Mouse (Mus musculus): Measurements from ENCODE around the gene Gnb4. TPM values are rescaled to one million over a fixed set of nuclear protein-coding genes. Genes with fewer than 3 reads are reported as not detected.

Gnb4 gene
- total RNA-seq, 1 experiment = 19.1 TPM

GRCm38 (mm10) chr3:32609233-32609632 is 7.2 kb downstream of the Gnb4 start:
- DNase-seq (ENCODE audit: low read depth, low spot score) = no peak
- H3K27ac ChIP-seq (ENCODE audit: insufficient read depth, low read depth, low read length, poor library complexity, severe bottlenecking) = no peak overlapping the region
- in situ Hi-C loops (cut with MboI; ENCODE audit: low sequenced_read_pairs in 2 of 2, unreplicated experiment in 2 of 2) = no loop called here
- TF ChIP-seq ZC3H11A (IDR thresholded peaks at IDR 0.05; ENCODE audit: borderline replicate concordance, low read depth, low read length) (no peak), ZNF384 (IDR thresholded peaks at IDR 0.05; ENCODE audit: low read depth, low read length) (no peak), CHD2 (IDR thresholded peaks at IDR 0.05; ENCODE audit: low read depth, low read length) (no peak), MAFK (IDR thresholded peaks at IDR 0.05; ENCODE audit: insufficient read depth, low read depth, low read length) (no peak), HCFC1 (IDR thresholded peaks at IDR 0.05; ENCODE audit: borderline replicate concordance, insufficient read depth, low read length) (no peak)
- no peak overlapping the region for H3K9ac ChIP-seq (ENCODE audit: insufficient read depth, low read depth, low read length, poor library complexity, severe bottlenecking)
- no peaks in the 10 kb centered on the region for H3K9me3 ChIP-seq (ENCODE audit: control insufficient read depth, insufficient read depth, low read depth, low read length)
- no peak overlapping the region for H3K4me3 ChIP-seq (ENCODE audit: insufficient read depth in 1 of 2, low read depth in 1 of 2, low read length in 2 of 2, poor library complexity in 1 of 2, severe bottlenecking in 1 of 2)
- H3K36me3 ChIP-seq (ENCODE audit: control insufficient read depth, insufficient read depth, low read length, poor library complexity, severe bottlenecking) = no peaks in the 10 kb centered on the region
- peaks cover 2 to 19% of the 10 kb centered on the region in 2 experiments; a peak in 3 of 4 replicates for H3K4me1 ChIP-seq (ENCODE audit: control insufficient read depth in 2 of 2, insufficient read depth in 2 of 2, low read length in 2 of 2, poor library complexity in 1 of 2)

DNA sequence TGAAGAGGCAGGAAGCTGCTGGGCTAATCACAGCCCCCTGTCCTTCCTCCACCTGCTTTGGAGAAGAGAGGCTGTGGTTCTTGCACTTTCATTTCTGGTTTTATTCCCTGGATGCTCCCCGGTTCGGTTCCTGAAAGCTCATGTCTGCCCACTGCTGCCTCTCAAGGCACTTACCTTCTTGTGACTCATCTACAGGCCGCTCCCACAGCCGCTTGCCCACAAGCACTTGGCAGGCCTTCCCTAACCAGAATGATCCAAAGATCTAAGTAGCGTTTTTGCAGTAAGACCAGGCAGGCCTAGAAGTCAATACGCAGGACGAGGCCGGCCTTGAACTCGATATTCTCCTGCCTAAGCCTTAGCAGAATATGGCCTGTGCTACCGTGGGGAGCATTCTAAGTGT is 15.3 kb downstream of the Gnb4 start:
- in situ Hi-C loops (cut with MboI; ENCODE audit: low sequenced_read_pairs in 2 of 2, unreplicated experiment in 2 of 2) = no loop called here
- no peak for TF ChIP-seq MAFK (IDR thresholded peaks at IDR 0.05; ENCODE audit: insufficient read depth, low read depth, low read length)
- TF ChIP-seq ZNF384 (IDR thresholded peaks at IDR 0.05; ENCODE audit: low read depth, low read length) = no peak
- no peak for TF ChIP-seq HCFC1 (IDR thresholded peaks at IDR 0.05; ENCODE audit: borderline replicate concordance, insufficient read depth, low read length)
- no peak overlapping the region for H3K9ac ChIP-seq (ENCODE audit: insufficient read depth, low read depth, low read length, poor library complexity, severe bottlenecking)
- no peaks in the 10 kb centered on the region for H3K36me3 ChIP-seq (ENCODE audit: control insufficient read depth, insufficient read depth, low read length, poor library complexity, severe bottlenecking)
- H3K4me1 ChIP-seq (ENCODE audit: control insufficient read depth in 2 of 2, insufficient read depth in 2 of 2, low read length in 2 of 2, poor library complexity in 1 of 2) = peaks cover 0 to 5% of the 10 kb centered on the region in 2 experiments; a peak in 1 of 4 replicates
- H3K4me3 ChIP-seq (ENCODE audit: insufficient read depth in 1 of 2, low read depth in 1 of 2, low read length in 2 of 2, poor library complexity in 1 of 2, severe bottlenecking in 1 of 2) = no peak overlapping the region
- no peaks in the 10 kb centered on the region for H3K9me3 ChIP-seq (ENCODE audit: control insufficient read depth, insufficient read depth, low read depth, low read length)
- DNase-seq (ENCODE audit: low read depth, low spot score) = no peak
- no peak overlapping the region for H3K27ac ChIP-seq (ENCODE audit: insufficient read depth, low read depth, low read length, poor library complexity, severe bottlenecking)

DNA sequence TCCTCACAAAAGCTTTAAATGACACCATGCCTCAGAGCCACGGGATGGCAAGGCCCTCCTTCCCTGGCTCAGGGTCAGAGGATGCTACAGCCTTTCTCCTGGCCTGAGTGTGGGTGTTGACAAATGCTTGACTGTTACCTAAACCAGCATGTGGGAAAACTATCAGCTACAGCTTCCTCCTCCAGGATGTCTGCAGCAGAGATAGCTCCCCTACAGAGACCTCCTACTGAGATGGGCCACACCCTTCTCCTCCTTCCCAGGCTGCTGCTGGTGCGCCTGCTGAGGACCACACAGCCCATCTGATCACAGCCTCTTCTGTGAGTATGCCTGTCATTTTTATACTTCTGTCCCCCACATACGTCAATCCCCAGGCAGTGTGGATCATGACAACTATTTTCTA is 17.1 kb downstream of the Gnb4 start:
- Histone ChIP-seq H3K27ac (ENCODE audit: insufficient read depth, low read depth, low read length, poor library complexity, severe bottlenecking) (no peak overlapping the region), H3K4me3 (ENCODE audit: insufficient read depth in 1 of 2, low read depth in 1 of 2, low read length in 2 of 2, poor library complexity in 1 of 2, severe bottlenecking in 1 of 2) (no peak overlapping the region), H3K9ac (ENCODE audit: insufficient read depth, low read depth, low read length, poor library complexity, severe bottlenecking) (no peak overlapping the region), H3K36me3 (ENCODE audit: control insufficient read depth, insufficient read depth, low read length, poor library complexity, severe bottlenecking) (no peaks in the 10 kb centered on the region), H3K9me3 (ENCODE audit: control insufficient read depth, insufficient read depth, low read depth, low read length) (no peaks in the 10 kb centered on the region), H3K4me1 (ENCODE audit: control insufficient read depth in 2 of 2, insufficient read depth in 2 of 2, low read length in 2 of 2, poor library complexity in 1 of 2) (peaks cover 0 to 5% of the 10 kb centered on the region in 2 experiments; a peak in 1 of 4 replicates)
- TF ChIP-seq ZC3H11A (IDR thresholded peaks at IDR 0.05; ENCODE audit: borderline replicate concordance, low read depth, low read length) (no peak), ZNF384 (IDR thresholded peaks at IDR 0.05; ENCODE audit: low read depth, low read length) (no peak), MAFK (IDR thresholded peaks at IDR 0.05; ENCODE audit: insufficient read depth, low read depth, low read length) (no peak), HCFC1 (IDR thresholded peaks at IDR 0.05; ENCODE audit: borderline replicate concordance, insufficient read depth, low read length) (no peak), CHD2 (IDR thresholded peaks at IDR 0.05; ENCODE audit: low read depth, low read length) (no peak)
- in situ Hi-C loops (cut with MboI; ENCODE audit: low sequenced_read_pairs in 2 of 2, unreplicated experiment in 2 of 2) = no loop called here
- no peak for DNase-seq (ENCODE audit: low read depth, low spot score)

DNA sequence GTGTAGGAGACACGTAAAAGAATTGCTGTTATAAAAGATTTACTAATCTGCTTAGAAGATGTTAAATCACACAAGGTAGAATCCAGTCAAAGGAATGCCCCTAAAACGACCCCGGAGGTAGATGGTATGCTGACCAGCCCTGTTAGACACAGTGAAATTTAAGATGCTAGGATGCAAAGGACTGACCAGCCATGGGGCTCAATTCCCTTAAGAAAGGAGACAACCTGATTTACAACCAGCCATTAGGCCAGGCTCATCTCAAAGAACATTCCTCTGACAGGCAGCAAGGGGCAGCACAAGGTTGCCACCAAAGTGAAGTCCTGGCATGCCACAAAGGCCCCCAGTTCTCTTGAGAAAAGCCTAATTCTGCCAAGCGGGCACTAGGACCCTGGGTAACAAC is 21.3 kb downstream of the Gnb4 start:
- in situ Hi-C loops (cut with MboI; ENCODE audit: low sequenced_read_pairs in 2 of 2, unreplicated experiment in 2 of 2) = no loop called here
- Histone ChIP-seq H3K9ac (ENCODE audit: insufficient read depth, low read depth, low read length, poor library complexity, severe bottlenecking) (no peak overlapping the region), H3K4me3 (ENCODE audit: insufficient read depth in 1 of 2, low read depth in 1 of 2, low read length in 2 of 2, poor library complexity in 1 of 2, severe bottlenecking in 1 of 2) (no peak overlapping the region), H3K9me3 (ENCODE audit: control insufficient read depth, insufficient read depth, low read depth, low read length) (no peaks in the 10 kb centered on the region), H3K27ac (ENCODE audit: insufficient read depth, low read depth, low read length, poor library complexity, severe bottlenecking) (no peak overlapping the region), H3K4me1 (ENCODE audit: control insufficient read depth in 2 of 2, insufficient read depth in 2 of 2, low read length in 2 of 2, poor library complexity in 1 of 2) (peaks cover 0 to 3% of the 10 kb centered on the region in 2 experiments; a peak in 1 of 4 replicates), H3K36me3 (ENCODE audit: control insufficient read depth, insufficient read depth, low read length, poor library complexity, severe bottlenecking) (no peaks in the 10 kb centered on the region)
- TF ChIP-seq HCFC1 (IDR thresholded peaks at IDR 0.05; ENCODE audit: borderline replicate concordance, insufficient read depth, low read length) (no peak), ZC3H11A (IDR thresholded peaks at IDR 0.05; ENCODE audit: borderline replicate concordance, low read depth, low read length) (no peak), MAFK (IDR thresholded peaks at IDR 0.05; ENCODE audit: insufficient read depth, low read depth, low read length) (no peak), CHD2 (IDR thresholded peaks at IDR 0.05; ENCODE audit: low read depth, low read length) (no peak)
- DNase-seq (ENCODE audit: low read depth, low spot score) = no peak

DNA sequence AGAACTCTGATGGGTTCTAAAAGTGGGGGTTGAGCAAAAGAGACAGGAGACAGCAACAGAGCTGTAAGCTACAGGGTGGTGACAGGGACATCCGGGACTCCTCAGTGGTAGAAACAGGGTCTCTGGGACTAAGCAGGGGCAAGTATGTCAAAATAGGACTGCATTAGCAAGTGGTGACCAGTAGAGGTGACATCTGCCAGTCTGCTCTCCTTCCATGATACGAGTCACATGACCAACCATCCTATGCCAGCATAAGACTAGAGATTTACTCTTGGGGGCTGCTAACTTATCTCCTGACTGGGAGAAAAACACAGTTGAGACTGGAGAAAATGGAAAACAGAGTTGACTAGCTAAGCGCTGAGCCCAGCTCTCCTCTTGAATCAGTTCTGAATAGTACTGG is 30.1 kb downstream of the Gnb4 start:
- Histone ChIP-seq H3K4me3 (ENCODE audit: insufficient read depth in 1 of 2, low read depth in 1 of 2, low read length in 2 of 2, poor library complexity in 1 of 2, severe bottlenecking in 1 of 2) (no peak overlapping the region), H3K4me1 (ENCODE audit: control insufficient read depth in 2 of 2, insufficient read depth in 2 of 2, low read length in 2 of 2, poor library complexity in 1 of 2) (no peaks in the 10 kb centered on the region), H3K9me3 (ENCODE audit: control insufficient read depth, insufficient read depth, low read depth, low read length) (no peaks in the 10 kb centered on the region), H3K36me3 (ENCODE audit: control insufficient read depth, insufficient read depth, low read length, poor library complexity, severe bottlenecking) (peaks cover 5% of the 10 kb centered on the region; the same call in 1 of the 2 replicates), H3K27ac (ENCODE audit: insufficient read depth, low read depth, low read length, poor library complexity, severe bottlenecking) (no peak overlapping the region), H3K9ac (ENCODE audit: insufficient read depth, low read depth, low read length, poor library complexity, severe bottlenecking) (no peak overlapping the region)
- no peak for TF ChIP-seq ZNF384 (IDR thresholded peaks at IDR 0.05; ENCODE audit: low read depth, low read length)
- TF ChIP-seq ZC3H11A (IDR thresholded peaks at IDR 0.05; ENCODE audit: borderline replicate concordance, low read depth, low read length) = no peak
- TF ChIP-seq CHD2 (IDR thresholded peaks at IDR 0.05; ENCODE audit: low read depth, low read length) = no peak
- no peak for TF ChIP-seq MAFK (IDR thresholded peaks at IDR 0.05; ENCODE audit: insufficient read depth, low read depth, low read length)
- TF ChIP-seq HCFC1 (IDR thresholded peaks at IDR 0.05; ENCODE audit: borderline replicate concordance, insufficient read depth, low read length) = no peak
- in situ Hi-C loops (cut with MboI; ENCODE audit: low sequenced_read_pairs in 2 of 2, unreplicated experiment in 2 of 2) = no loop called here
- DNase-seq (ENCODE audit: low read depth, low spot score) = no peak

All from ES-E14 (cell line).